In genomic region chr10:124945257-124945656, GRCm38 (mm10) we compare ENCODE assay signal across 29 mouse cellular contexts.
"Had no signal": no experiment of that assay in that cellular context is flagged by ENCODE, and none has a peak within 500 bp of the region (broad histone marks: within the 10 kb centered on the region; RNA-seq: fewer than 3 reads in every experiment).

No protein-coding gene starts in this region.

- ATAC-seq: forebrain, embryonic 13.5 days; forebrain, embryonic 14.5 days; forebrain, embryonic 15.5 days; forebrain, embryonic 16.5 days; forebrain, postnatal 0 days had no signal

- H3K4me2 ChIP-seq: embryonic facial prominence, embryonic 12.5 days; embryonic facial prominence, embryonic 13.5 days; embryonic facial prominence, embryonic 15.5 days; forebrain, embryonic 12.5 days; forebrain, embryonic 13.5 days; forebrain, embryonic 15.5 days had no signal

- H3K4me3 ChIP-seq: embryonic facial prominence, embryonic 10.5 days; embryonic facial prominence, embryonic 12.5 days; embryonic facial prominence, embryonic 13.5 days; embryonic facial prominence, embryonic 15.5 days; erythroblast, embryonic 14.5 days; forebrain, embryonic 10.5 days; forebrain, embryonic 12.5 days; forebrain, embryonic 13.5 days; forebrain, embryonic 15.5 days; gastrocnemius, adult 2 months; heart, adult 2 months had no signal

- H3K36me3 ChIP-seq: embryonic facial prominence, embryonic 10.5 days; embryonic facial prominence, embryonic 12.5 days; embryonic facial prominence, embryonic 13.5 days; embryonic facial prominence, embryonic 15.5 days; forebrain, embryonic 10.5 days; forebrain, embryonic 12.5 days; forebrain, embryonic 15.5 days had no signal

- H3K4me1 ChIP-seq: embryonic facial prominence, embryonic 10.5 days; embryonic facial prominence, embryonic 12.5 days; embryonic facial prominence, embryonic 13.5 days; embryonic facial prominence, embryonic 15.5 days; forebrain, embryonic 10.5 days; forebrain, embryonic 12.5 days; forebrain, embryonic 13.5 days; forebrain, embryonic 15.5 days had no signal

- DNase-seq: cerebellum, adult 2 months; cerebellum, adult 8-10 months; cerebellum, adult 9-10 months; cerebellum, adult 9-11 months; cerebellum, postnatal 10 days; cerebellum, postnatal 14 days; cerebellum, postnatal 25 days; cerebellum, postnatal 36 days; embryo, embryonic 11 days; forebrain, postnatal 0 days; gastrocnemius, adult 2 months; gastrocnemius, postnatal 10 days; gastrocnemius, postnatal 14 days; gastrocnemius, postnatal 25 days; gastrocnemius, postnatal 36 days; heart, adult 11 months; heart, adult 18-20 months; heart, adult 2 months had no signal

- H3K27ac ChIP-seq: embryonic facial prominence, embryonic 10.5 days; embryonic facial prominence, embryonic 12.5 days; embryonic facial prominence, embryonic 13.5 days; embryonic facial prominence, embryonic 15.5 days; forebrain, embryonic 10.5 days; forebrain, embryonic 12.5 days; forebrain, embryonic 13.5 days; forebrain, embryonic 15.5 days; gastrocnemius, adult 2 months; heart, adult 2 months had no signal

- H3K9me3 ChIP-seq: embryonic facial prominence, embryonic 10.5 days; embryonic facial prominence, embryonic 12.5 days; embryonic facial prominence, embryonic 13.5 days; embryonic facial prominence, embryonic 15.5 days; forebrain, embryonic 10.5 days; forebrain, embryonic 12.5 days; forebrain, embryonic 13.5 days; forebrain, embryonic 15.5 days had no signal

- H3K9ac ChIP-seq: embryonic facial prominence, embryonic 12.5 days; embryonic facial prominence, embryonic 13.5 days; embryonic facial prominence, embryonic 15.5 days; forebrain, embryonic 12.5 days; forebrain, embryonic 13.5 days; forebrain, embryonic 15.5 days; forebrain, postnatal 0 days had no signal

- H3K27me3 ChIP-seq: embryonic facial prominence, embryonic 12.5 days; embryonic facial prominence, embryonic 13.5 days; embryonic facial prominence, embryonic 15.5 days; forebrain, embryonic 12.5 days; forebrain, embryonic 13.5 days; forebrain, embryonic 15.5 days had no signal
